10 mouse cellular contexts compared by ENCODE assay signal in the genomic region with DNA sequence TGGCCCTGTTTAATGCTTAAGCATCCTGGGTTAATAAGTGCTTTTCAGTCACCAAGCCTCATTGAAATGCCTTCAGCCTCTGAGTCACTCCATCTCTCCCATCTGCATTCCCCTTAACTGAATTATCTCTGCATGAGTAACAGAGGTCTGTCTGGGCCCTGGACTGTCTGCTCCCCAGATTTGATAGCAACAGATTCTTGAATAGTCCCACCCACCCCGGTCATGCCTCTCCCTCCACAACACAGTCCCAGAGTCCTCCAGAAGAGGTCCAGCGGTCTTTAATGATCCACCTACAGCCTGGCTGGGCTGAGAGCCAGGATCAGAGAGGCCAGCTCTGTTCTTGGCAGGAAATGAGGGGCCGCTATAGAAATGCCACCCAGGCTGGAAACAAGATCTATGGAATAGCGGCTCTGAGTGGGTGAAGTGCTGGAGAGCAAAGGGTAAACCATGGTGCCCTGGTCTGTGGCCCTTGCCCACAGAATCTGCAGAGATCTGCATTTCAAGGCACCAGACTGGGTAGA.
A peak's percentile ranks its signal among the peaks of the same experiment; 100 is the strongest.
DNase-seq lines count a peak whose midpoint lies in the region; ATAC-seq and TF ChIP-seq lines count a peak whose summit lies in the region.
"Had no signal": no experiment of that assay in that cellular context is flagged by ENCODE, and none has a peak within 500 bp of the region (broad histone marks: within the 10 kb centered on the region; RNA-seq: fewer than 3 reads in every experiment).

No protein-coding gene starts in this region.

- no peak overlapping the region for H3K27ac ChIP-seq in lung, postnatal 0 days (ENCODE audit: low read length)
- peak overlapping the region; percentile 96; the same call in 1 of the 2 replicates for H3K27ac ChIP-seq in kidney, embryonic 14.5 days (ENCODE audit: low read depth, low read length)
- no peak overlapping the region for H3K27ac ChIP-seq in stomach, embryonic 15.5 days
- H3K27ac ChIP-seq: embryonic facial prominence, embryonic 12.5 days had no signal

- 0 out of 2 replicates have a peak, but pooled peaks have one; percentile 9 for ATAC-seq in lung, postnatal 0 days
- peak; percentile 47 for ATAC-seq in kidney, embryonic 14.5 days (ENCODE audit: low FRiP score, low TSS enrichment)
- ATAC-seq in stomach, embryonic 15.5 days (ENCODE audit: insufficient read depth, low FRiP score, low read depth) = peak; percentile 35; the same call in 1 of the 2 replicates

- H3K4me2 ChIP-seq in lung, postnatal 0 days (replicated peaks; ENCODE audit: low read depth, low read length) = no peak overlapping the region
- H3K4me2 ChIP-seq in kidney, embryonic 14.5 days (replicated peaks; ENCODE audit: low read depth, low read length) = no peak overlapping the region
- no peak overlapping the region for H3K4me2 ChIP-seq in stomach, embryonic 15.5 days
- H3K4me2 ChIP-seq: embryonic facial prominence, embryonic 12.5 days had no signal

- DNase-seq in cerebellum, postnatal 10 days = peak; percentile 34 to 54
- DNase-seq in cerebellum, adult 8-10 months = no peak
- DNase-seq in lung, postnatal 0 days (ENCODE audit: low spot score) = peak; percentile 30
- no peak for DNase-seq in lung, postnatal 25 days (ENCODE audit: low spot score)
- no peak for DNase-seq in ovary, postnatal 36 days (ENCODE audit: low spot score)
- no peak for DNase-seq in thymus, adult 18-20 months
- DNase-seq: adrenal gland, adult 2 months had no signal

- no peaks in the 10 kb centered on the region for H3K9me3 ChIP-seq in lung, postnatal 0 days (ENCODE audit: low read length)
- no peaks in the 10 kb centered on the region for H3K9me3 ChIP-seq in kidney, embryonic 14.5 days (ENCODE audit: control insufficient read depth, low read length)
- no peaks in the 10 kb centered on the region for H3K9me3 ChIP-seq in stomach, embryonic 15.5 days
- H3K9me3 ChIP-seq: embryonic facial prominence, embryonic 12.5 days had no signal

- H3K36me3 ChIP-seq in lung, postnatal 0 days (ENCODE audit: insufficient read depth, low read length) = no peaks in the 10 kb centered on the region
- H3K36me3 ChIP-seq in kidney, embryonic 14.5 days (ENCODE audit: control insufficient read depth, insufficient read depth, low read length) = no peaks in the 10 kb centered on the region
- no peaks in the 10 kb centered on the region for H3K36me3 ChIP-seq in stomach, embryonic 15.5 days
- H3K36me3 ChIP-seq: embryonic facial prominence, embryonic 12.5 days had no signal

- WGBS in lung, postnatal 0 days = 8% methylated on average over 4 of the region's 4 CpGs
- WGBS in kidney, embryonic 14.5 days = 10% methylated on average over 4 of the region's 4 CpGs
- 28% methylated on average over 4 of the region's 4 CpGs for WGBS in stomach, embryonic 15.5 days

- H3K4me1 ChIP-seq in lung, postnatal 0 days (ENCODE audit: insufficient read depth, low read depth, low read length) = no peaks in the 10 kb centered on the region
- peaks cover 36% of the 10 kb centered on the region for H3K4me1 ChIP-seq in kidney, embryonic 14.5 days (ENCODE audit: control insufficient read depth, insufficient read depth, low read length)
- 0 out of 2 replicates have a peak, but pooled peaks cover 9% of the 10 kb centered on the region for H3K4me1 ChIP-seq in stomach, embryonic 15.5 days

- no peak overlapping the region for H3K4me3 ChIP-seq in lung, postnatal 0 days (ENCODE audit: low read depth, low read length)
- no peak overlapping the region for H3K4me3 ChIP-seq in kidney, embryonic 14.5 days (ENCODE audit: low read length)
- no peak overlapping the region for H3K4me3 ChIP-seq in stomach, embryonic 15.5 days (replicated peaks)
- H3K4me3 ChIP-seq: embryonic facial prominence, embryonic 12.5 days had no signal

- no peak overlapping the region for H3K9ac ChIP-seq in lung, postnatal 0 days (replicated peaks; ENCODE audit: low read depth)
- no peak overlapping the region for H3K9ac ChIP-seq in kidney, embryonic 14.5 days (ENCODE audit: low read depth, low read length)
- no peak overlapping the region for H3K9ac ChIP-seq in stomach, embryonic 15.5 days
- H3K9ac ChIP-seq: embryonic facial prominence, embryonic 12.5 days had no signal

- no peaks in the 10 kb centered on the region for H3K27me3 ChIP-seq in lung, postnatal 0 days (replicated peaks; ENCODE audit: insufficient read depth, low read length)
- no peaks in the 10 kb centered on the region for H3K27me3 ChIP-seq in kidney, embryonic 14.5 days (ENCODE audit: control insufficient read depth, insufficient read depth, low read length)
- no peaks in the 10 kb centered on the region for H3K27me3 ChIP-seq in stomach, embryonic 15.5 days (replicated peaks)
- H3K27me3 ChIP-seq: embryonic facial prominence, embryonic 12.5 days had no signal

- no peak for TF ChIP-seq EP300 in lung, postnatal 0 days (IDR thresholded peaks at IDR 0.05)

- TF ChIP-seq CTCF in lung, postnatal 0 days (IDR thresholded peaks at IDR 0.05) = no peak

Comparison
In these comparisons a context has a peak if more than half of its experiments do, and no peak if none do; other contexts are left out.
1. DNase-seq: peak in cerebellum, postnatal 10 days (2 of 2) and lung, postnatal 0 days (single experiment); none in cerebellum, adult 8-10 months (single experiment), lung, postnatal 25 days (single experiment), ovary, postnatal 36 days (single experiment) and thymus, adult 18-20 months (0 of 2).
2. Peak in every context shown above with its lines, with median percentiles within 50 percentile points of each other: ATAC-seq.